Mouse (Mus musculus) CH12F3 (cell line): Measurements from ENCODE around the gene Gm21973.

ENCODE experiments used
- in situ Hi-C: fragments of 300-500 bp; cut with MboI; formaldehyde crosslinking; loops from 2 replicates; pipeline ENCODE4 v1.14.3; 2020; ENCODE audit warnings: low sequenced_read_pairs

Gene Gm21973

GRCm38 (mm10) chr15:10387263-10387662 lies 62.1 kb downstream of the Gm21973 start:
- in situ Hi-C loops = no loop called here

GRCm38 (mm10) chr15:10399795-10400194 lies 74.6 kb downstream of the Gm21973 start:
- in situ Hi-C loops = no loop called here

- in situ Hi-C loops = no loop called here
Measured at GRCm38 (mm10) chr15:10400415-10400814, 75.2 kb downstream of the Gm21973 start.

- in situ Hi-C loops = no loop called here
Measured at GRCm38 (mm10) chr15:10409842-10410241, 84.7 kb downstream of the Gm21973 start.

- in situ Hi-C loops = no loop called here
Measured at GRCm38 (mm10) chr15:10410881-10411280, 85.7 kb downstream of the Gm21973 start.

GRCm38 (mm10) chr15:10413656-10414055 lies 88.5 kb downstream of the Gm21973 start:
- in situ Hi-C loops = no loop called here

GRCm38 (mm10) chr15:10421138-10421784 lies 96.1 kb downstream of the Gm21973 start:
- in situ Hi-C loops = no loop called here

GRCm38 (mm10) chr15:10421785-10422144 lies 96.6 kb downstream of the Gm21973 start:
- in situ Hi-C loops = no loop called here
